Mouse (Mus musculus): ENCODE data around the gene Smr2. TPM values are rescaled to one million over a fixed set of nuclear protein-coding genes. Genes with fewer than 3 reads are reported as not detected.

Gene Smr2
- not detected for polyA plus RNA-seq (2014; fragmentation: Illumina TruSeq; extraction: RNeasy Lipid Tissue Mini Kit (QIAGEN cat#74804); ENCODE audit: low read depth, low replicate concordance)

DNA sequence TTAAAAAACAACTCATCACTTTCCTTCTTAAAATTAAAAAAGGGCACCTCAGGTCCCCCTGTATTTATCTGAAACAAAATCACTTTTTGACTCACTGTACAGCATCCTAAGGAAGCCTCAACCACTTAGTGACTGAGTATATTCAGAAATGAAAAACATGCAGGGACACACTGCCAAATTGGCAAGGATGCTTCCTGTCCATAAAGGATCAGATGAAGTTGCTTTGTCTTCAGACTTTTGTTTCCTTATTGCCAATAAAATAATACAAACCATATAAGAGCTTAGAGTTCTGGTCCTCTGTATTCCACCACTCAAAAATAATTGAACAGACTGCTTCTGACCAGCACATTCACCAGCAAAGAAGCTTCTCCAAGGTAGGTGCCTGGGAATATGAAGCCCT is at the start of gene Smr2:
Gene Smr2 (plus strand): TSS at position 301 of the 400 bp plus-strand sequence.

DNA sequence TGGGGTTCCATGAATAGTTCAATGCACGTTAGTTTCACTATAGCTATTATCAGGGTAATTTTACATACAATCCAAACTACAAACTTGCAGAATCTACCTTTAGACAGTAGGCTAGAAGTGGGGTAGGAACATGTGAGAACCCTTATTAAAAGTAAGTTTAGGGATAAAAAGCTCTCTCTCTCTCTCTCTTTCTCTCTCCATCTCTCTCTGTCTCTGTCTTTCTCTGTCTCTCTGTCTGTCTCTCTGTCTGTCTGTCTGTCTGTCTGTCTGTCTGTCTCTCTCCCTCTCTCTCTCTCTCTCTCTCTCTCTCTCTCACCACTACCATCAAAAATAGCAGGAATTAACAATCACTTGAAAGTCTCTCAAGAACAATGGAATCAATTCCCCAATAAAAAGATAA is 25.1 kb downstream of the Smr2 start, which contains the start of gene Gm11116:
Gene Gm11116 (minus strand): TSS at position 101 of the 400 bp plus-strand sequence.

DNA sequence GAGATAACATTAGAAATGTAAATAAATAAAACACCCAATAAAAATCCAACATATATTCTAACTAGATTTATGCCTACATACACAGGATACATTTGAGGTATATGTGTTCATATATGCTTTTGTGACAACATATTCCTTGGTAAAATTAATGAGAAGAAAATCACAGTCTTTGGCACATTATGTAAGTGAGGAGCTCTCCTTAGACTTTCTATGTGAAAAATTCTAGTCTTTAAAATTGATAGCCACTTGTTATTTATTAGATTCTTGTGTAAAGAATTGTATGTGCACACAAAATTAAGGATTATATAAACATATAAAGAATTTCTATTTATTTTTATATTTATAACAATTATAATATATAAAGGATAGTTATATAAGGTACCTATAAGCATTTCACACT is 67.6 kb downstream of the Smr2 start, which contains the start of gene Gm11115:
Gene Gm11115 (minus strand): TSS at position 101 of the 400 bp plus-strand sequence.

Other genes with a start within 250 kb of the Smr2 start
- 37.3 TPM for gene Odam, start 201.5 kb upstream of the Smr2 start, polyA plus RNA-seq (2014; fragmentation: Illumina TruSeq; extraction: RNeasy Lipid Tissue Mini Kit (QIAGEN cat#74804); ENCODE audit: low read depth, low replicate concordance)
- not detected for gene Csn3, start 161.0 kb upstream of the Smr2 start, polyA plus RNA-seq (2014; fragmentation: Illumina TruSeq; extraction: RNeasy Lipid Tissue Mini Kit (QIAGEN cat#74804); ENCODE audit: low read depth, low replicate concordance)
- not detected for gene 2310003L06Rik, start 117.1 kb upstream of the Smr2 start, polyA plus RNA-seq (2014; fragmentation: Illumina TruSeq; extraction: RNeasy Lipid Tissue Mini Kit (QIAGEN cat#74804); ENCODE audit: low read depth, low replicate concordance)
- gene Gm28434, start 117.0 kb upstream of the Smr2 start, polyA plus RNA-seq (2014; fragmentation: Illumina TruSeq; extraction: RNeasy Lipid Tissue Mini Kit (QIAGEN cat#74804); ENCODE audit: low read depth, low replicate concordance): not detected
- gene Cabs1, start 107.1 kb upstream of the Smr2 start, polyA plus RNA-seq (2014; fragmentation: Illumina TruSeq; extraction: RNeasy Lipid Tissue Mini Kit (QIAGEN cat#74804); ENCODE audit: low read depth, low replicate concordance): 20.5 TPM
- gene Smr3a, start 84.0 kb upstream of the Smr2 start, polyA plus RNA-seq (2014; fragmentation: Illumina TruSeq; extraction: RNeasy Lipid Tissue Mini Kit (QIAGEN cat#74804); ENCODE audit: low read depth, low replicate concordance): not detected
- not detected for gene Gm11116, start 25.0 kb downstream of the Smr2 start, polyA plus RNA-seq (2014; fragmentation: Illumina TruSeq; extraction: RNeasy Lipid Tissue Mini Kit (QIAGEN cat#74804); ENCODE audit: low read depth, low replicate concordance)
- gene Gm11115, start 67.5 kb downstream of the Smr2 start, polyA plus RNA-seq (2014; fragmentation: Illumina TruSeq; extraction: RNeasy Lipid Tissue Mini Kit (QIAGEN cat#74804); ENCODE audit: low read depth, low replicate concordance): not detected
- not detected for gene Gm7714, start 182.4 kb downstream of the Smr2 start, polyA plus RNA-seq (2014; fragmentation: Illumina TruSeq; extraction: RNeasy Lipid Tissue Mini Kit (QIAGEN cat#74804); ENCODE audit: low read depth, low replicate concordance)
- gene Prol1, start 230.8 kb downstream of the Smr2 start, polyA plus RNA-seq (2014; fragmentation: Illumina TruSeq; extraction: RNeasy Lipid Tissue Mini Kit (QIAGEN cat#74804); ENCODE audit: low read depth, low replicate concordance): not detected

Data from adipose tissue, adult 10 weeks (tissue).